ENCODE assay signal across 8 mouse cellular contexts in genomic region chr6:17694550-17694951, GRCm38 (mm10). TPM values are rescaled to one million over a fixed set of nuclear protein-coding genes. Genes with fewer than 3 reads are reported as not detected.
DNase-seq lines count a peak whose midpoint lies in the region; ATAC-seq and TF ChIP-seq lines count a peak whose summit lies in the region.

No protein-coding gene starts in this region.

- peak overlapping the region; percentile 89 for H3K4me2 ChIP-seq in forebrain, postnatal 0 days (ENCODE audit: low read depth)

- DNase-seq in MEL (ENCODE audit: low read depth, low spot score), result peak; percentile 77
- DNase-seq in cerebellum, adult 2 months, result peak; percentile 82 to 83
- DNase-seq in forebrain, postnatal 0 days, result peak; percentile 53
- DNase-seq in layer of hippocampus, postnatal 14 days (ENCODE audit: low spot score in 2 of 2), result peak; percentile 49 to 54
- peak; percentile 78 for DNase-seq in lung, postnatal 14 days
- DNase-seq in ovary, postnatal 36 days (ENCODE audit: low spot score), result peak; percentile 73
- DNase-seq in thymus, postnatal 36 days, result peak; percentile 70 to 71

- peaks cover 4 to 13% of the 10 kb centered on the region in 2 experiments; a peak in 2 of 4 replicates for H3K4me1 ChIP-seq in MEL (ENCODE audit: control insufficient read depth in 1 of 2, insufficient read depth in 2 of 2, low read length in 2 of 2)
- H3K4me1 ChIP-seq in cerebellum, adult 2 months (ENCODE audit: control insufficient read depth, insufficient read depth, low read length), result no peaks in the 10 kb centered on the region
- H3K4me1 ChIP-seq in forebrain, postnatal 0 days (ENCODE audit: insufficient read depth), result no peaks in the 10 kb centered on the region

- under 1% methylated on average over 43 of the region's 46 CpGs for WGBS in cerebellum, adult 2 months
- under 1% methylated on average over 46 of the region's 46 CpGs for WGBS in forebrain, postnatal 0 days

- 0 out of 4 replicates have a peak, but pooled peaks of 1 of the 2 experiments have one; percentile 10 for TF ChIP-seq EP300 in MEL (IDR thresholded peaks at IDR 0.05; ENCODE audit: low read depth in 1 of 2, low read length in 2 of 2)

- 0 out of 6 replicates have a peak, but pooled peaks of 1 of the 3 experiments have one; percentile 7 for TF ChIP-seq CTCF in MEL (IDR thresholded peaks at IDR 0.05 in 2 of 3, conservative IDR thresholded peaks at IDR 0.05 in 1 of 3; ENCODE audit: control insufficient read depth in 1 of 3, insufficient read depth in 1 of 3, low read depth in 2 of 3, low read length in 3 of 3, poor library complexity in 1 of 3, severe bottlenecking in 1 of 3)
- peak; percentile 46; the same call in 1 of the 2 replicates for TF ChIP-seq CTCF in cerebellum, adult 2 months (IDR thresholded peaks at IDR 0.05; ENCODE audit: borderline replicate concordance, insufficient read depth, low read depth, low read length)
- peak; percentile 61 for TF ChIP-seq CTCF in forebrain, postnatal 0 days (IDR thresholded peaks at IDR 0.05; ENCODE audit: low read depth)

- peak overlapping the region; percentile 86 for H3K9ac ChIP-seq in MEL (ENCODE audit: control insufficient read depth, low read depth, low read length, poor library complexity, severe bottlenecking)
- H3K9ac ChIP-seq in forebrain, postnatal 0 days, result peak overlapping the region; percentile 70

- H3K36me3 ChIP-seq in MEL (ENCODE audit: control insufficient read depth in 1 of 2, insufficient read depth in 2 of 2, low read length in 2 of 2), result peaks cover 0 to 14% of the 10 kb centered on the region in 2 experiments; a peak in 2 of 4 replicates
- H3K36me3 ChIP-seq in forebrain, postnatal 0 days (ENCODE audit: insufficient read depth), result no peaks in the 10 kb centered on the region

- no peaks in the 10 kb centered on the region for H3K9me3 ChIP-seq in MEL (replicated peaks; ENCODE audit: insufficient read depth, low read length)
- H3K9me3 ChIP-seq in forebrain, postnatal 0 days (ENCODE audit: low read length), result no peaks in the 10 kb centered on the region

- H3K79me2 ChIP-seq in MEL (ENCODE audit: control insufficient read depth, insufficient read depth, low read length, poor library complexity), result peaks cover 42% of the 10 kb centered on the region

- TF ChIP-seq RAD21 in MEL (IDR thresholded peaks at IDR 0.05; ENCODE audit: low read depth, low read length), result no peak

- no peaks in the 10 kb centered on the region for H3K27me3 ChIP-seq in MEL (ENCODE audit: control insufficient read depth in 1 of 2, insufficient read depth in 2 of 2, low read length in 2 of 2)
- H3K27me3 ChIP-seq in cerebellum, adult 2 months (ENCODE audit: control insufficient read depth, insufficient read depth, low read length), result no peaks in the 10 kb centered on the region
- no peaks in the 10 kb centered on the region for H3K27me3 ChIP-seq in forebrain, postnatal 0 days (ENCODE audit: insufficient read depth, low read length)

- TF ChIP-seq POLR2A in MEL (IDR thresholded peaks at IDR 0.05; ENCODE audit: control insufficient read depth in 1 of 2, insufficient read depth in 1 of 2, low read depth in 1 of 2, low read length in 2 of 2, poor library complexity in 1 of 2), result no peak; a peak in 2 of 4 replicates
- no peak for TF ChIP-seq POLR2A in cerebellum, adult 2 months (IDR thresholded peaks at IDR 0.05; ENCODE audit: borderline replicate concordance, insufficient read depth, low read length)

- H3K4me3 ChIP-seq in MEL (ENCODE audit: control insufficient read depth in 1 of 2, insufficient read depth in 1 of 2, low read depth in 2 of 2, low read length in 2 of 2), result peak overlapping the region; percentile 62 to 81
- H3K4me3 ChIP-seq in cerebellum, adult 2 months (replicated peaks; ENCODE audit: insufficient read depth, low read depth, low read length), result peak overlapping the region; percentile 97
- H3K4me3 ChIP-seq in forebrain, postnatal 0 days (ENCODE audit: low read depth, low read length), result peak overlapping the region; percentile 76

- ATAC-seq in forebrain, postnatal 0 days, result peak; percentile 79
- ATAC-seq in hematopoietic stem cell, adult 5-6 weeks (replicated peaks in 1 of 2; ENCODE audit: insufficient read depth in 1 of 2, low FRiP score in 2 of 2, low TSS enrichment in 1 of 2, low read depth in 1 of 2, poor library complexity in 2 of 2, severe bottlenecking in 2 of 2), result peak; percentile 79 to 85

- H3K27ac ChIP-seq in MEL (ENCODE audit: control insufficient read depth, low read depth, low read length), result peak overlapping the region; percentile 75
- no peak overlapping the region for H3K27ac ChIP-seq in cerebellum, adult 2 months (ENCODE audit: insufficient read depth, low read length)
- peak overlapping the region; percentile 83 for H3K27ac ChIP-seq in forebrain, postnatal 0 days (ENCODE audit: low read depth, low read length)

TF ChIP-seq in MEL, 35 proteins besides CTCF, POLR2A, EP300 and RAD21:
- TF ChIP-seq POLR2AphosphoS5 (IDR thresholded peaks at IDR 0.05; ENCODE audit: borderline replicate concordance, low read depth, low read length), result 0 out of 2 replicates have a peak, but pooled peaks have one; percentile 25
- no peak for TF ChIP-seq TAL1 (IDR thresholded peaks at IDR 0.05; ENCODE audit: low read length)
- no peak for TF ChIP-seq KAT2A (conservative IDR thresholded peaks at IDR 0.05; ENCODE audit: low read depth, low read length)
- peak; percentile 25; the same call in 1 of the 2 replicates for TF ChIP-seq MXI1 (IDR thresholded peaks at IDR 0.05; ENCODE audit: low read depth, low read length)
- TF ChIP-seq USF1 (IDR thresholded peaks at IDR 0.05; ENCODE audit: low read depth, low read length), result no peak
- TF ChIP-seq RCOR1 (IDR thresholded peaks at IDR 0.05; ENCODE audit: low read depth, low read length), result no peak
- TF ChIP-seq ZMIZ1 (IDR thresholded peaks at IDR 0.05; ENCODE audit: low read depth, low read length), result peak; percentile 9; the same call in 1 of the 2 replicates
- no peak for TF ChIP-seq NRF1 (IDR thresholded peaks at IDR 0.05; ENCODE audit: insufficient read depth, low read depth, low read length, poor library complexity, severe bottlenecking)
- no peak for TF ChIP-seq E2F4 (IDR thresholded peaks at IDR 0.05; ENCODE audit: borderline replicate concordance, low read depth, low read length)
- peak; percentile 43 for TF ChIP-seq MAX (IDR thresholded peaks at IDR 0.05; ENCODE audit: low read length)
- no peak for TF ChIP-seq POLR2AphosphoS2 (IDR thresholded peaks at IDR 0.05; ENCODE audit: low read length)
- no peak for TF ChIP-seq JUND (IDR thresholded peaks at IDR 0.05; ENCODE audit: low read depth, low read length)

RNA-seq across cellular contexts. Expression of gene St7, which starts 1.8 kb away (rescaled TPM):
- total RNA-seq in MEL (2012; rRNA removed), result 34.4 and 38.9 TPM in 2 replicates
- 10 to 100 TPM in 1 of 2 experiments, not detected in 1; 48.5 TPM for polyA plus RNA-seq in MEL (2012; ENCODE audit: insufficient read depth in 1 of 2, insufficient read length in 2 of 2, low read depth in 1 of 2, low replicate concordance in 2 of 2, missing spikeins in 1 of 2)
- 23.8 and 28.2 TPM in 2 replicates for polyA plus RNA-seq in cerebellum, adult 2 months (2012; rRNA removed)
- 57.7 and 67.3 TPM in 2 replicates for total RNA-seq in forebrain, postnatal 0 days (2014; rRNA removed)
- polyA plus RNA-seq in forebrain, postnatal 0 days (2015; fragmentation: Nextera tagmentation; extraction: Ambion mirVana), result 40.0 and 41.9 TPM in 2 replicates
- total RNA-seq in hematopoietic stem cell, adult 5-6 weeks (2017), result 42.1 and 50.5 TPM in 2 replicates
- total RNA-seq in layer of hippocampus, postnatal 14 days (2021), result 10 to 100 TPM; 40.8 to 42.2 TPM

RNA-seq across cellular contexts. Expression of gene Capza2, which starts 58.5 kb away (rescaled TPM):
- total RNA-seq in MEL (2012; rRNA removed), result 67.8 and 69.5 TPM in 2 replicates
- 100 to 1,000 TPM in 1 of 2 experiments, 10 to 100 TPM in 1; 84.7 to 251 TPM for polyA plus RNA-seq in MEL (2012; ENCODE audit: insufficient read depth in 1 of 2, insufficient read length in 2 of 2, low read depth in 1 of 2, low replicate concordance in 2 of 2, missing spikeins in 1 of 2)
- 124 TPM in 2 replicates for polyA plus RNA-seq in cerebellum, adult 2 months (2012; rRNA removed)
- 204 and 233 TPM in 2 replicates for total RNA-seq in forebrain, postnatal 0 days (2014; rRNA removed)
- polyA plus RNA-seq in forebrain, postnatal 0 days (2015; fragmentation: Nextera tagmentation; extraction: Ambion mirVana), result 268 and 280 TPM in 2 replicates
- total RNA-seq in hematopoietic stem cell, adult 5-6 weeks (2017), result 355 and 398 TPM in 2 replicates
- 100 to 1,000 TPM; 282 to 285 TPM for total RNA-seq in layer of hippocampus, postnatal 14 days (2021)
